Mouse (Mus musculus) activated CD4-positive, CD25-positive, alpha-beta regulatory T cell, adult 4 months (primary cell): ENCODE results near the gene Slc25a30. TPM values are rescaled to one million over a fixed set of nuclear protein-coding genes. Genes with fewer than 3 reads are reported as not detected.
"Not testable (repeated sequence)": the region's sequence is repeated elsewhere in the genome, so short reads cannot be mapped to it uniquely, and the experiment has no call there.

Source experiments
- ATAC-seq: one replicate; pipeline ENCODE4 v1.8.0; 2017
- polyA plus RNA-seq, 2 experiments: library from polyadenylated mRNA; unstranded; fragments of 100-300 nt; shearing (Covaris generic); gene quantifications; one replicate each; pipeline ENCODE4 v1.2.1; 2017

The Slc25a30 gene
- polyA plus RNA-seq, result 10 to 100 TPM; 19.4 to 22.7 TPM

DNA sequence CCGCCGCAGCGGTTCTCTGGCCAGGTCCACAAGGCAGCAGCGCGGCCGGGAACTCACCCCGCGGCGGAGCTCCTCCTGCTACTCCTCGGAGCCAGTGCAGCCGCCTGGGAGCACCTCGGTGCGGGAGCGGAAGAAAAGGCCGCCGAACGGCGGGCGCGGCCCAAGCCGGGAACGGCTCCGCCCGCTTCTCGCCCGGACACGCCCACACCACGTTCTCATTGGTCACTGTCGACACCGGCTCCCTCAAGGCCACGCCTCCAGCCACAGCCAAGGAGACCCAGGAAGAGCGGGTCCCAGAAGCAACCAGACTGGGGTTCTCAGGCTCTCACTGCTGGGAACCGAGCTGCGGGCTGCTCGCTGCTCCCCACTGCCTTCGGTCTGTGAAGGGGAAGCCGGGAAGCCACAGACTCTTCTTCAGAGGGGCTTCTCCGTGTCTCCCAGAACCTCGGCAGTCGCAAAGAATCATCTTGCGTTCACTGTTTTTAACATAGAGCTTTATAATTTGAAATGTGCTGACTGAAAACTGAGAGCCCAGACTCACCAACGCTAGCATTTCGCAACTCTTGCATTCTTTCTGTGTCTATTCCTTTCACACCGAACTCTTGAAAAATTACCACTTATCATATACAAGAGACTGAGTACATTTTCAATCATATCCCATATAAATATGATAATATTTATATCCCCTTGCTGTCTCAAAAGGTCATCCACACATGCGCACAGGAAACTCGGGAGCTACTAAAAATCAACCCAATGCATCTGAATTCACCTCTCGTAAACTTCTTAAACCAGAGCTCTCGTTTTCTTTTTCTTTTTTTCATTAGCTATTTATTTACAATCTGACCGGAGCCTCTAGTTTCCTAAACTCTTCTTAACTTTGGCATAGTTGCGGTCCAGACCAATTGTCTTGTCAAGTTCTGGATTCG, at the start of gene Slc25a30:
Gene Slc25a30 (minus strand): TSS at position 170 of the 926 bp plus-strand sequence.
- peak; percentile 98 for ATAC-seq

DNA sequence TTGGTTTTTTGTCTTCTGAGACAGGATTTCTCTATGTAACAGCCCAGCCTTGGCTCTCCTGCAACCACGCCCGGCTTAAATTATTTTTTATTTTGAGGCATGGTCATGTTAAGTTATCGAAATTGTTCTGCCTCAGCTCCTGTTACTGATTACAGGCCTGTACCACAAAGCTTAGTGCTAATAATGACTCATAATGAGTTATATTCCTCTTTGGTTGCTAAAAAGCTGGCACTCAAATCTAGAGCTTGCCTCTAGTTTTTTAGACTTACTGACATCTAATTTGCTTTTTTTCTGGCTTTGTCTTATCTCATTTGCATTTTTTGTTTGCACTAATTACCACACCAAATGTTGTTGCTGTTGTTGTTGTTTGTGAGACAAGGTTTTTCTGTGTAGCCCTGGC, 49.7 kb upstream of the Slc25a30 start:
- no peak for ATAC-seq

DNA sequence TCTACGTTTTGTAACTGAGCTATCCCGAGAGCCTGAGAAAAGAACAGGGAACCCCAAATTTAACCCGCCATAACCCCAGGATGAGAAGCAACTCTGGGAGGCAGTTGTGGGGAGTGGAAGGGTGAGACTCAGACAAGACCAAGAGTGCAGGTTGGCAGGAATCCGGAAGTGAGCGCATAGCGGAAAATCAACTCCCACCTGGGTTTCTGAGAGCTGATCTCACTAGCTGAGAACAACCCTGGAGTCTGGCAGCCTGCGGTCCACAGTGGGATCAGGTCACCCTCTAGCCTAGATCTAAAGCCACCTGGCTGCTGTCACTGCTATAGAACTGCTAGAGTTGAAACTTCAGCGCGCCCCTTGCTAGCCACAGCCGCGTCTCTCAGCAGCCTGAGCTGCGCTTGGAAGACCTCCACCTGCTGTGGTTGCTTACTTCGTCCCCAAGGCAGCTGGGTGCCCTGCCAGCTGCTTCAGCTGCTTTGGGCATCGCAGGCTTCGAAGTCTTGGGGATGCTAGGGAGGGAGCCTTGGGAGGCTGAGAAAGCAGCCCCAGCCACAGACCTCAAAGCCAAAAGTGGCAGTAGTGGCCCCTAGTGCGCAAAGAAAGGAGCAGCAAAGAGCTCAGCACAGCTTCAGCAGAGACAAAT, 48.0 kb upstream of the Slc25a30 start:
- ATAC-seq, result peak; percentile 79

DNA sequence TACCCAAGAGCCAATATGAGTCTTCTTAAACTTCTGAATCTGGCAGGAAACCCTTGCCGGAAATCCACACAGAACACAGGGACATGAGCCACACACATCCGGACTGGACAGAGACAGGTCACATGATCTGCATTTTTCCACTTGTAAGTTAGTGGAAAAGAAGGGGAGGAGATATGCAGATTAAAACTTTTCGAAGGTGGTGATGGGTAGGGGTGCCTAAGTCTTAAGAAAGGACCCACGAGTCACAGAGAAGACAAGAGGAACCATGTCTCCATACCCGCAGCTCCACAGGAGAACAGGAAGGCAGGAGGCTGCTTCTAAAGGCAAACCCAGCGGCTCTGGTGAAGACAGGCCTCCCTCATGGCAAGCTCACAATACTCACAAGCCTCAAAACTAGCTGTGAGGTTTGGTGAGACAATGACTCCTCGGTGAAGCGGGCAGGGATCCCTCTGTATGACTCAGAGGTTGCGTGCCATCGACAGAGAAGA, 47.5 kb upstream of the Slc25a30 start:
- ATAC-seq, result peak; percentile 62

DNA sequence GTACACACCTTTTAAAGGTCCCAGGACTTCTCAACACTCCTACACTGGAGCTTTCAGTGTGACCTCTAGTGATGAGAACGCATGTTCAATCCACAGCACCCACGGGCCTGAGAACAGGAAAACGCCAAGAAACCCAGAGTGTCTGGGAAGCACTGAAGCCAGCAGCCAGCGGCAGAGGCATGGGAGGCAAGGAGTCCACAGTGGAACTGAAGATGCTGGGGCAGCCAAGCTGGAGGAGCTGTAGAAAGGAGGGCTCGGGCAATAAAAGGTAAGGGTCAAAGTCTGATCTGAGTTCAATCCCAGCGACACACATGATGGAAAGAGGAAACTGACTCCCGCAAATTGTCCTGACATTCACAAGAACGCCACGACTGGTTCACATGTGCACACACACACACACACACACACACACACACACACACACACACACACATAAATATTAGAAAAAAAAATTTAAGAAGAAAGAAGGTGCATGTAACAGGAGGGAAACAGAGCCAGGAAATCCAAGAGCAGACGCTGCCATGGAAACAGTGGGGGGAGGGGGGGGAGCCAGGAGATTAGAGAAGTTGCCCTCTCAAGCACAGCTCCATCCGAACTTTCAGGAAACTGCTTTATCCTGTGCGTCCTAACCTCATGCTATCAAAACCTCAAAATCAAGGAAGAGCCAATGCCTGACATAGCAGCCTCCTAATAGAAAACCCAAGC, 46.9 kb upstream of the Slc25a30 start:
- no peak for ATAC-seq

DNA sequence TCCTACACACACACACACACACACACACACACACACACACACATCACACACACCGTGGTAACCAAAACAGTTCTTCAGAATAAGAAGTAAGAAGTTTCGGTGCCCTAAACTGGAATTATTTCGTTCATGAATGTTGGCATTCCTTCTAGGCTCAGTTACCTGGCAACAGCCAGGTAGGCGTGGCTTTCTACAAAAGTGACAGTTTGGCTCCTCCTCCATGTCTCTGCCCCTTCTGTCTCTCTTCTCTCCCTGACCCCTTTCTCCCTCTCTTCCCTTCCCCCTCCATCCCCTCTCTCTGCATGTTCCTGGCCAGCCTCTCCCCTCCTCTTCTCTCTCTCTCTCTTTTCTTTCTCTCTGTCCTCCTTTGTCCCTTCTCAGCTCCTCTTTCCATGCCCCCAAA, 46.1 kb upstream of the Slc25a30 start:
- no peak for ATAC-seq

DNA sequence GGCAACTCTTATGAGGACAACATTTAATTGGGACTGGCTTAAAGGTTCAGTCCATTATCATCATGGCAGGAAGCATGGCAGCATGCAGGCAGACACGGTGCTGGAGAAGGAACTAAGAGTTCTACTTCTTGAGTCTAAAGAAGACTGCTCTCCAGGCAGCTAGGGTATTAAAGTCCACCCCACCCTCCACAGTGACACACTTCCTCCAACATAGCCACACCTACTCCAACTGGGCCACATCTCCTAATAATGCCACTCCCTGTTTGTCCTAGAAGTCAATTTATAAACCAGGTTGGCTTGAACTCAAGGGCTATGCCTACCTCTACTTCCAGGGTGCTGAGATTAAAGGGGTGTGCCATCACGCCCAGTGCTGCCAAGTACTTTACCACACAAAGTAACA, 45.2 kb upstream of the Slc25a30 start:
- no peak for ATAC-seq

DNA sequence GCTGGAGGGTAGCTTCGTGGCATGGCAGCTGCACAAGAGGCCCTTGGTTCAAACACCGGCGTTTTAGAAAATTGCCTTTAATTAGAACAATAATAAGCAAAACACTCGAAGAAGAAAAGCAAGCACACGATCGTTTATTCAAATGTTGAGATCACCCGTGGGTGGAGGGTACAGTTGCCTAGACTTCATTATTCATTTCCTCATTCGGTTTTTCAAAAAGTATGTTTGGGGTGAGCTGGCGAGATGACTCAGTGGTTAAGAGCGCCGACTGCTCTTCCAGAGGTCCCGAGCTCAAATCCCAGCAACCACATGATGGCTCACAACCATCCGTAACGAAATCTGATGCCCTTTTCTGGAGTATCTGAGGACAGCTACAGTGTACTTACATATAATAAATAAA, 43.0 kb upstream of the Slc25a30 start:
- ATAC-seq, result not testable (repeated sequence)

DNA sequence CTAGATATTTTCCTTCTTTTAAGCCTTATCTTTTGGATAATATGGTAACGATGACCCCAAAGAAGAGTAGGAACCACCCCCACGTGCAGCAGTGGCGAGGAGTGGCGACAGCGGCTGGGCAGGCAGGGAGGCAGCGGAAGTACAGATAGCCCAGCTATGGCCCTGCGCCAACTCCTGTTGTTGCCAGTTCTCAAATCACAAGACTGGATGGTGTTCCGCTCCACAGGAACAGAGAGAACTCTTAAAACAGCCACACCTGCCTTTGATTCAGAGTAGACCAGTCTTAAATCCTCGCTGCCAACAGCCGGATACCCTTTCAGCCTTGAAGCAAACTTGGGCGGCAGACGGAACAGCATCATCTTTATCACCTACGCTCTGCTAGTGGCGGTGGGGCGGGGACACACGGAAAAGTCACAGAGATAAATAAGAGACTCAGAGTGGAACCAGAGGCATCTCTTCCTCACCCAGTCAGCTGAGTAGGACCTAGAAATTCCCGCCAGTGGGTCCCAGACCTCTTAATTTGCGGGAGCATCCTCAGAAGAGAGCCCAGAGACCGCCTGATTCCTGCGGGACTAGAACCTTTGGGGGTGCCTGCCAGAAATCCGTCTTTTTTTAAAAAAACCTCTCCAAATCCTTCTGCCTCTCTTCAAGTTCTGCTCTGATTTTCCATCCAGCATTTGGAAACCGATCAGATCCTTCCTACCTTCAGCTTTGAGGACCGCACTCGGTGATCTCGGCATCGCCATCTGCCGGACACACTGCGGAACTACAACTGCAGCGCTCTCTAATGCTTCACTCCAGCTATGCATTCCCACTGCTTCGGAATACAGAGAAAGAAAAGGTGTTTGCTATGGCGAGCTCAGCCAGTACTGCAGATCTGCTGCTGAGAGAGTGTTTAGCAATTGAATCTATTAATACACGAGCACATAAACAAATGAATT, 42.3 kb upstream of the Slc25a30 start:
- peak; percentile 76 for ATAC-seq

DNA sequence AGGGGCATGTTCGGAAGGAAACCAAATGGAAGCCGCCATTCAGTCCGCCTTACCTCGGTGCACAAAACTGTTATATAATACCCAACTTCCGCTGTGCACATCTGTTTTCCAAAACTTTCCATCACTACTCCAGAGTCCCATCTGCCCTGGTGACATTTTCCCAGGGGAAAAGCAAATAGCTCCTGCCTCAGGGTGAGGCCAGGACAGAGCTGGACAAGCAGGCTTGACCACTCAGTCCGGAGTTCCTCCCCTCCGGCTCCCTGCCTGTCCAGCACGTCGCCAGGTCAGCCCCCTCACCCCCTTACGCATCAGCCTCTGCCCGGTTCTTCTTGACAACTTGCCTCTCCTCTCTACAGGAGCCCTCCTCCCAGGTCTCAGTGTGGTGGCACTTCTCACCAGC, 41.4 kb upstream of the Slc25a30 start:
- no peak for ATAC-seq

DNA sequence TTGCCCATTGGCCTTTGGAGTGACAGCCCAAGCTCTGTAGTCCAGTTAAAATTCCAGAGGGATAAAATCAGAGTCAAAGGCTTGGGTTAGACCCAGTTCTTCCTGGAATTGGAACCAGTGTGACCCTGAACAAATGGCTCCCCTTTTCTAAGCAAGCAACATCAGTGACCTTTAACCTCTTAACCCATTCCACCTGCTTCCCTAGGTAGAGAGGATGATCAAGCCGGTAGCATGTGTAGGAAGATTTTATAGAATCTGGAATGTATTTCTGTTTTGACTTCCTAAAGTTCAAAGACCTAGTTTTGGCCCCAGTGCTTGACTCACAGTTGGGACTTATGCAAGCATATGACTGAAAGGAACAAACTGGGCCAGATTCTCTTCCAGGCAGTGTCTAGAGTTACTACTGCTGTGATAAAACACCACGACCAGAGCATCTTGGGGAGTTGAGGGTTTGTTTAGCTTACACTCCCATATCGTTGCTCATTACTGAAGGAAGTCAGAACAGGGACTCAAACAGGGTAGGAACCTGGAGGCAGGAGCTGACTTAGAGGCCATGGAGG, 40.1 kb upstream of the Slc25a30 start:
- ATAC-seq, result no peak

DNA sequence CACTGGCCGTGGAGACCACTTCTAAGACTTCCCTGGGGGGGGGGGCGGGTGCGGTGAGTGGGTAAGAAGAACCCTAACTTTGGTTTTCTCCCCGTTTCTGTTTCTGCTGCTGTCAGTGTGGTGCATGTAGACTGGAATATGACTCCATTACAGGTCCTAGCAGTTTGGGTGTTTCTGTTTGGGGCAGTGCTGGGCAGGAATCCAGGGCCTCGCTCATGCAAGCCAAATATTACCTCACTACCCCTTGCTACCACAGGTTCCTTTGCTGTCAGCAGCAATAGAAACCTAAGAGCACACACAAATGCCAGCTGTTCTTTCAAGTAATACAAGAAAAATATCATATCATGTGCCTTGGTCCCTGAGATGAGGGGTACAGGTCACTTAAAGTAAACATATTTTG, 33.2 kb upstream of the Slc25a30 start:
- no peak for ATAC-seq

DNA sequence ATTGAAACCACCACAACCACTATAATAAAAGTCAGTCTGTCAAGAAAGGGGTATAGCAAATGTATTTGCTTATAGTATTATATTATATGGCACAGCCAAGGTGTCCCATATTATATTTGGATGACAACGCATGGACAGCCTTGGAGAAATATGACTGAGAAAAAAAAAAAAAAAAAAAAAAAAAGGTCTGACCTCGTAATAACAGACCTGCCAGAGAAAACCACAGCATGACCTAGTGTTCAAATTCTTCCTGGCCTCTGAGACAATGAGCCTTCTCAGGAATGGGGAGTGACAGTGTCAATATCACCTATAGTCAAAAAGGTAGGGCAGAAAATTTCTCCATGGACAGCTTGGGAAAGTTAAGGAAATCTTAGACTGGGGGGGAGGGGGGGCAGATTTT, 32.5 kb upstream of the Slc25a30 start:
- no peak for ATAC-seq

DNA sequence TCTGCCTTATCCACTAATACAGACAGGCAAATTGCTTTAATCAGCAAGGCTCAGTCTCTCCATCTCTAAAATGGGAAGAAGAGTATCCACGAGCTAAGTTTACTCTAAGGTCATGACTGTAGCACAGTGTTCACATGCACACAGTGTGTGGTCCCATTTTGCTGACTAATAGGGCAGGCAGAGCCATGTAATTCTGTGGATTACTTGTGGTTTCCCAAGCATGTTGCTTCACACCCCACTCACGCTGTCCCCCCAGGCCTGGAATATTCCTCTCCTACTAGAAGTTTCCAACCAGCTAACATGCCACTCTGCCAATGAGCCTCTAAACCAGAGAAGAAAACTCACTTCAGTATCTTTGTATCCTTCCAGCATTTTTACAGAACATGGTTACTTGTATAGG, 31.7 kb upstream of the Slc25a30 start:
- ATAC-seq, result no peak

DNA sequence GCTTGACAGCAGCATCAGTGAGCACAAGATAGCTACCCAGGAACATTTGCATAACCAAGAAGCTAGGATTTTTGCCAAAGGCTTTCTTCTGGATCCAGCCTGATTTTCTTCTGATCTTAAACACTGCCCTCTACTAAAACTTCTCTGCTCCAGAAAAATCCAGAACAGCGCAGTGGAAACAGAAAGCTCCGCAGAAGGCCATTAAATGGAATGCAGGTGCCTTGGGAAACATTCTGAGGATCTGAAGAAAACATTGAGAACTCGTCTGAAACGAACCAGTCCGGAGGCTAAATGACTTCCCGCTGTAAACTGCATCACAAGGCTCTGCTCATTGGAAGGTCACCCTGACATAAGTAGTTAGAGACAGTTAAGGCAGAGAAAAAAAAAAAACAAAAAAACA, 23.1 kb upstream of the Slc25a30 start:
- ATAC-seq, result no peak

DNA sequence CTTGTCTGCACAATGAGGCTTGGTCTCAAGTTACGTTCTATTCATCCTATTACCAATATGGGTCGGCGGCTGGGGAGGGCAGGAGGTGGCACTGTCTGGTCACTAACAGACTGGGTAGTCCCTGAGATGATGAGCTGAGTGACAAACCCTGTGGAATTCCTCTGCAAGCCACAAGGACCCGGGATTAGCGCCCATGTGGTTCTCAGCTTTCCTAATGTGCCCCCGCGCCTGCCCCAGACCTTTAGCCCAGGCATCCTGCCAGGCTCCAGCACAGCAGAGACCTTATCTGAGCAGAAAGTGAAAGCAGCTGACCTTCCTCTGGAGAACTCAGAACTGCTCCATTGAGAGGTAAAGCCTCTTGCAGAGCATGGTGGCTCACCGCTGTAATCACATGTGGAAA, 21.0 kb upstream of the Slc25a30 start:
- ATAC-seq, result no peak

DNA sequence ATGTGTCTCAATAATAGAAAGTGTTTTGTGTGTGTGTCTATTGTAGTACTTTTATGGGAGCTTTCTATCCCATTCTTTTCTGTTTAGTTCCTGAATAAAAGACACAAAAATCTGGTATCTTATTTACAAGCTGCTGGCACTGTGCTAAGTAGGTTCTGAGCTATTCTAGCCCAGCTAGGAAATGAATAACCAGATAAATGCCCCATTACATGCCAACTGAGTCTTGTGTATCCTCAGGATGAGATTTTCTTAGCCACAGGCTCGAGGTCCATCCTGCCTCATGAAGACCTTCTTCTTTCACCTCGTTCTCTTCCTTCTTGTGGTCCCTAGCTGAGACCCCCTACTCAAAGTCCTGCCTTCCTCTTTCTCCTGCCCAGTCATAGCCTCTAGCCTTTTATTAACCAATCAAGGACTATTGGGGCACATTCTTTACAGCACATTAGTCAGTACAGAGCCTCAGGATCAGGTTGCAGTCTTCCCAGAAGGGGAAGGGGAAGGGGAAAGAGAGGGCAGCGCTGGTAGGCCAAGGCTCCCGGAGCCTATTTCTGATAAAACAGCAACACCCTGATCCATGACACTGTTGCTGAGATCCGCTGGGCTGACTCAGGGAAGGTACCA, 11.0 kb upstream of the Slc25a30 start:
- no peak for ATAC-seq

DNA sequence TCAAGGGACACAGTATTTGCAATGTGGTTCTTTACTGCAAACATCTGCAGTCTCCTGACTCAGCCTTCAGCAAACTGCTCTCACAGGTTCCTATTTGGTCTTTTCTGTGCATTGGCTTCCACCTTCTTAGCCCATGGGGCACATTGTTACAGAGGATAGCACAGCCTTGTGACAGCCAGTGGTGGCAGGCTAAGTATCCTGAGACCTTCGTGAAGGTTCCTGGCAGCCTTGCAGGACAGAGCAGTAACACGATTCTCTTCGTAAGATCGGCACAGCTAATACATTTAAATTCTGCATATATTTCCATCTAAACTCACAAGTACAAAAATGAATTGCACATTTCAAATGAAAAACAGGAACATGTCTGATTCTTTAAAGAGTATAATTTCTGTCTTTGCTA, 9.1 kb upstream of the Slc25a30 start:
- no peak for ATAC-seq

DNA sequence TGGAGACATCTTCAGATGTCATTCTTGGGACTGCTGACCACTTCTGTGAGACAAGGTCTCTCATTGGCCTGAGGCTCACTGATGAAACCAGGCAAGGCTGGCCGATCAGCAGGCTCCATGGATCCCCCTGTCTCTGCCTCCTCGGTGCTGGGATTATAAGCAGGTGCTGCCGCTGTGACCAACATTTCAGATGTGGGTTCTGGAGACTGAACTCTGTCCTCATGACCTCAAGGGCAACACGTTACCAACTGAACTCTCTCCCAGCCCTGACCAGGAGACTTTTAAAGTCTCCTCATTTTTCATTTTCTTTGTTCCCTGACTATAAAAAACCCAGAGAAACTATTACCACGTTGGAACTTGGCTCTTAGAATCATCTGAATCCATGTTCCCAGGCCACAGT, 7.9 kb upstream of the Slc25a30 start:
- no peak for ATAC-seq

DNA sequence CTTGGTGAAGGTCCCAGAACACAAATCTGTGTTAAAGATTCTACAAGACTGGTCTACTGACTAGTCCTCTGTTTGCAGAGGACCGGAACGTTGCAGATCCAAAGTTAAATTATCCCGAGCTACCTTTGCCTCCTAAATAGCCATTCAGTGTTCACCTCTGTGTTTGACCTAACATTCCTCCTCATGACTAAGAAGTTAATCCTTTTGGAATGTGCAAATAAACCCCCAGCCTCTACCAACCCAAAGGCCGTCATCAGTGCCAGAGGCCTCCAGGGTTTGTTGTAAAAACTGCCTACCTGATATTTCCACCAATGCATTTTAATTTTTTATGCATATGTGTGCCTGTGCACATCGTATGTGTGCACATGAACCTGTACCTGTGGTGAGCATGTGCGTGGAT, 7.5 kb upstream of the Slc25a30 start:
- ATAC-seq, result no peak

DNA sequence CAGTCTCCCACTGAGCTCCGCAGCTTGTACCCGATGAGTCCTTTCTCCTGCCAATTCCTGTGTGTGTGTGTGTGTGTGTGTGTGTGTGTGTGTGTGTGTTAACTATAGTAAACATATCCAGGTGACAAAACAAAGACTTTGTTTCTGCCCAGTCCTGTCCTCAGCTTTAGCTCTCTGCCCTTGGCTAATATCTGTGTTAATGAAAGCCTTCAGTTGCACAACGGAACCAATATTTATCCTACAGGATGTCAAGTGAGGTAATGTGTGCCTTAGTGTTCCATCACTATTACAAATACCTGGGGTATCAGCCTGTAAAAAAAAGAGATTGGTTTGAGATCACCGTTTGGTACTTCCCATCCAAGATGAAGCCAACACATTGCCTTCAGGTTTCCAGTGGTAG, 6.3 kb upstream of the Slc25a30 start:
- ATAC-seq, result no peak
